Mouse (Mus musculus): ENCODE measurements around the gene Smarcal1. TPM values are rescaled to one million over a fixed set of nuclear protein-coding genes. Genes with fewer than 3 reads are reported as not detected.

Smarcal1 gene
- 3.0 and 3.5 TPM in 2 replicates for polyA plus RNA-seq (2015; fragmentation: Nextera tagmentation; extraction: Ambion mirVana)

- H3K27ac ChIP-seq (ENCODE audit: low read depth): peak within 1 kb of the TSS; percentile 76
- TF ChIP-seq EP300 (IDR thresholded peaks at IDR 0.05; ENCODE audit: low read depth) (no peak), CTCF (IDR thresholded peaks at IDR 0.05; ENCODE audit: low read depth) (0 out of 2 replicates have a peak, but pooled peaks have one; percentile 1)
- no peaks in the 10 kb centered on the region for H3K27me3 ChIP-seq (ENCODE audit: insufficient read depth, low read length)
- ATAC-seq (peak; percentile 100), DNase-seq (peak; percentile 92)
- H3K4me2 ChIP-seq (ENCODE audit: low read depth, low read length): peak within 1 kb of the TSS; percentile 80
- H3K4me1 ChIP-seq (ENCODE audit: insufficient read depth): peaks cover 6% of the 10 kb centered on the region; the same call in 1 of the 2 replicates
- peaks cover 19% of the 10 kb centered on the region for H3K36me3 ChIP-seq (replicated peaks; ENCODE audit: insufficient read depth, low read length)
- under 1% methylated on average over 25 of the region's 25 CpGs for WGBS (ENCODE audit: insufficient replicate concordance)
- H3K9me3 ChIP-seq (ENCODE audit: low read length): no peaks in the 10 kb centered on the region
- peak within 1 kb of the TSS; percentile 67 for H3K9ac ChIP-seq (replicated peaks)
- peak within 1 kb of the TSS; percentile 73 for H3K4me3 ChIP-seq (ENCODE audit: low read depth, low read length)
Measured at GRCm38 (mm10) chr1:72582947-72583731, at the start of gene Smarcal1. Gene Smarcal1, plus strand, starts transcription at chr1:72583251.

GRCm38 (mm10) chr1:72533439-72533838 is 49.6 kb upstream of the Smarcal1 start:
- Histone ChIP-seq H3K4me2 (ENCODE audit: low read depth, low read length) (no peak overlapping the region), H3K4me3 (ENCODE audit: low read depth, low read length) (no peak overlapping the region), H3K36me3 (replicated peaks; ENCODE audit: insufficient read depth, low read length) (no peaks in the 10 kb centered on the region), H3K9ac (replicated peaks) (no peak overlapping the region), H3K27ac (ENCODE audit: low read depth) (no peak overlapping the region), H3K27me3 (ENCODE audit: insufficient read depth, low read length) (peaks cover 27% of the 10 kb centered on the region), H3K9me3 (ENCODE audit: low read length) (no peaks in the 10 kb centered on the region), H3K4me1 (ENCODE audit: insufficient read depth) (peaks cover 3% of the 10 kb centered on the region; the same call in 1 of the 2 replicates)
- ATAC-seq (no peak), DNase-seq (no peak)
- no peak for TF ChIP-seq CTCF (IDR thresholded peaks at IDR 0.05; ENCODE audit: low read depth)
- TF ChIP-seq EP300 (IDR thresholded peaks at IDR 0.05; ENCODE audit: low read depth): no peak

GRCm38 (mm10) chr1:72535725-72536571 is 47.1 kb upstream of the Smarcal1 start:
- Histone ChIP-seq H3K9me3 (ENCODE audit: low read length) (no peaks in the 10 kb centered on the region), H3K27me3 (ENCODE audit: insufficient read depth, low read length) (peaks cover 27% of the 10 kb centered on the region), H3K4me3 (ENCODE audit: low read depth, low read length) (no peak overlapping the region), H3K27ac (ENCODE audit: low read depth) (no peak overlapping the region), H3K4me2 (ENCODE audit: low read depth, low read length) (no peak overlapping the region), H3K4me1 (ENCODE audit: insufficient read depth) (peaks cover 3% of the 10 kb centered on the region; the same call in 1 of the 2 replicates), H3K36me3 (replicated peaks; ENCODE audit: insufficient read depth, low read length) (no peaks in the 10 kb centered on the region), H3K9ac (replicated peaks) (no peak overlapping the region)
- ATAC-seq (no peak), DNase-seq (no peak)
- 3% methylated on average over 35 of the region's 36 CpGs for WGBS (ENCODE audit: insufficient replicate concordance)
- TF ChIP-seq EP300 (IDR thresholded peaks at IDR 0.05; ENCODE audit: low read depth): no peak
- TF ChIP-seq CTCF (IDR thresholded peaks at IDR 0.05; ENCODE audit: low read depth): no peak

- WGBS (ENCODE audit: insufficient replicate concordance): under 1% methylated on average over 41 of the region's 41 CpGs
- Histone ChIP-seq H3K4me3 (ENCODE audit: low read depth, low read length) (no peak within 1 kb of the TSS), H3K27ac (ENCODE audit: low read depth) (no peak within 1 kb of the TSS), H3K9ac (replicated peaks) (no peak within 1 kb of the TSS), H3K36me3 (replicated peaks; ENCODE audit: insufficient read depth, low read length) (no peaks in the 10 kb centered on the region), H3K4me1 (ENCODE audit: insufficient read depth) (peaks cover 3% of the 10 kb centered on the region; the same call in 1 of the 2 replicates), H3K9me3 (ENCODE audit: low read length) (no peaks in the 10 kb centered on the region), H3K27me3 (ENCODE audit: insufficient read depth, low read length) (peaks cover 27% of the 10 kb centered on the region), H3K4me2 (ENCODE audit: low read depth, low read length) (peak within 1 kb of the TSS; percentile 47)
- DNase-seq (peak; percentile 66), ATAC-seq (no peak)
- TF ChIP-seq EP300 (IDR thresholded peaks at IDR 0.05; ENCODE audit: low read depth) (no peak), CTCF (IDR thresholded peaks at IDR 0.05; ENCODE audit: low read depth) (no peak)
Measured at GRCm38 (mm10) chr1:72536611-72537351, 46.3 kb upstream of the Smarcal1 start, which contains the start of gene March4. Gene March4, minus strand, starts transcription at chr1:72536930.

- H3K36me3 ChIP-seq (replicated peaks; ENCODE audit: insufficient read depth, low read length): no peaks in the 10 kb centered on the region
- H3K4me3 ChIP-seq (ENCODE audit: low read depth, low read length): no peak overlapping the region
- no peak overlapping the region for H3K9ac ChIP-seq (replicated peaks)
- H3K4me1 ChIP-seq (ENCODE audit: insufficient read depth): peaks cover 3% of the 10 kb centered on the region; the same call in 1 of the 2 replicates
- H3K4me2 ChIP-seq (ENCODE audit: low read depth, low read length): no peak overlapping the region
- no peak overlapping the region for H3K27ac ChIP-seq (ENCODE audit: low read depth)
- TF ChIP-seq CTCF (IDR thresholded peaks at IDR 0.05; ENCODE audit: low read depth): no peak
- no peak for TF ChIP-seq EP300 (IDR thresholded peaks at IDR 0.05; ENCODE audit: low read depth)
- WGBS (ENCODE audit: insufficient replicate concordance): 77% methylated on average over 5 of the region's 5 CpGs
- no peaks in the 10 kb centered on the region for H3K9me3 ChIP-seq (ENCODE audit: low read length)
- peaks cover 27% of the 10 kb centered on the region for H3K27me3 ChIP-seq (ENCODE audit: insufficient read depth, low read length)
- ATAC-seq (no peak), DNase-seq (no peak)
Measured at GRCm38 (mm10) chr1:72538266-72538665, 44.8 kb upstream of the Smarcal1 start.

Measured in liver, postnatal 0 days (tissue).